Mouse (Mus musculus) CH12.LX (cell line): ENCODE data around the gene Wdr59.

Experiments
- CTCF ChIP-seq, 2 experiments: IDR thresholded peaks in 1 of 2; conservative IDR thresholded peaks in 1 of 2; 2 replicates each; pipeline ENCODE4 v1.5.1; 2011 to 2012; ENCODE audit warnings: low read depth in 2 of 2, low read length in 2 of 2, improper control_type of control experiment in 1 of 2, inconsistent platforms in 1 of 2, mild to moderate bottlenecking in 1 of 2, moderate library complexity in 1 of 2
- POLR2A ChIP-seq: IDR thresholded peaks from 2 replicates; pipeline ENCODE4 v1.6.1; 2011; ENCODE audit warnings: low read depth, mild to moderate bottlenecking, improper control_type of control experiment, low read length
- POLR2AphosphoS2 ChIP-seq: IDR thresholded peaks from 2 replicates; pipeline ENCODE4 v1.6.1; 2011; ENCODE audit warnings: low read depth, low read length, improper control_type of control experiment
- TBP ChIP-seq: conservative IDR thresholded peaks from 2 replicates; pipeline ENCODE4 v1.6.1; 2011; ENCODE audit warnings: low read depth, low read length, improper control_type of control experiment
- USF1 ChIP-seq: IDR thresholded peaks from 2 replicates; pipeline ENCODE4 v1.6.1; 2014; ENCODE audit warnings: low read depth, mild to moderate bottlenecking, inconsistent platforms, low read length, improper control_type of control experiment
- ZNF384 ChIP-seq: IDR thresholded peaks from 2 replicates; pipeline ENCODE4 v1.6.1; 2012; ENCODE audit warnings: low read depth, low read length, improper control_type of control experiment, inconsistent platforms

- TF ChIP-seq USF1 (no peak), POLR2AphosphoS2 (no peak), CTCF (conservative IDR thresholded peaks at IDR 0.05 in 1 of 2, IDR thresholded peaks at IDR 0.05 in 1 of 2; ENCODE audit: low read depth in 2 of 2, low read length in 2 of 2) (no peak), ZNF384 (no peak), TBP (no peak), POLR2A (no peak)
These were observed 9.3 kb upstream of the Wdr59 start for GRCm38 (mm10) chr8:111531191-111531590.
